Mouse (Mus musculus) kidney, adult 2 months (tissue): ENCODE measurements around the gene Gm28048.

Experiments
- CTCF ChIP-seq: fragments of 200-500 bp; conservative IDR thresholded peaks from 2 replicates; pipeline ENCODE4 v1.5.1; 2011; ENCODE audit warnings: low read depth, mild to moderate bottlenecking, control low read depth, low read length, moderate library complexity, mixed read lengths; ENCODE audit not compliant: insufficient read depth, insufficient read length
- POLR2A ChIP-seq: fragments of 200-500 bp; IDR thresholded peaks from one replicate; pipeline ENCODE4 v1.6.1; 2011; ENCODE audit warnings: low read depth, low read length, control low read depth

- no peak for TF ChIP-seq CTCF
- TF ChIP-seq POLR2A: no peak
Observed at GRCm38 (mm10) chr11:22875279-22875678, 106.6 kb downstream of the Gm28048 start.
